Mouse (Mus musculus) granulocyte monocyte progenitor cell, adult 5-6 weeks (primary cell): ENCODE measurements at regions not wholly inside any gene's neighbourhood (a gene's known extent, or its start where the extent isn't known, plus 50 kb on each side); places are given as distances from the start of the nearest gene placed in this dataset.

Experiments used
- ATAC-seq: replicated peaks from 2 replicates; pipeline ENCODE4 v1.8.0; 2016; ENCODE audit warnings: mild to moderate bottlenecking, moderate TSS enrichment, inconsistent platforms; ENCODE audit not compliant: poor library complexity, severe bottlenecking

DNA sequence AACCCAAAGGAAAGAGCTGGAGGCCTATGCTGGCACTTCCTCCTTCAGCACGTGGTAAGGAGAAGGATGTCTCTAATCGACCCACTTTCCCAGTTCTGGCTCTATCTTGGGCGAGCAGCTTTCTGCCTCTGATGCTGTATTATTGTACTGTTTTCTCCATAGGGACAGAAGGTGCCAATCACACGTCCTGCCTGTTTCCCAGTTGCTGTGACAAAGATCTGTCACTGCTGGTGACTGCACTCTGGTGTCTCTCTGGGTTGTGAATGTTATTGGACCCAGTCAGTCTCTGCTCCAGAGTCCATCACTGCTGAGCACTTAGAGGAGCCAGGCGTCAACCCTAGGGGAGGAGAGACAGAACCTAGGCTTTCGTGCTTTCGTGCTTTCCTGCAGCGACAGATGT, 216.0 kb downstream of the Hs3st3b1 start:
- no peak for ATAC-seq

DNA sequence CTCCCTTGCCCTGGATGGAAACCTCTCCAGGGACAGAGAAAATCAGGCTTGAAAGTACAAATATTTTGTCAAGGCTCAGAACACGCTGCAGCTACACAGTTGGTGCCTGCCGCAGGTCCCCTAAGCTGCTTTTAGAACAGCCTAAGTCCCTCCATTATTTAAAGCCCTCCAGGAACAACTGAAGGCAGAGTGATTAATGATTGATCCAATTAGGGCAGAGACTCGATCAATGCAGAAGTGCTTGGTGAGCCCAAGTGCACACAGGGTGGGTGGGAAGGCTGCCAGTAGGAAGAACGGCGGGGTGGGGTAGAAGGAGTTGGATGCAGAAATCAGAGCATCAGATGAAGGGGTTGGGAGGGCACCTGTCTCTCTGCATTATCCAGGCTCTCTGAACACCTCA, 215.0 kb downstream of the Hs3st3b1 start:
- no peak for ATAC-seq

DNA sequence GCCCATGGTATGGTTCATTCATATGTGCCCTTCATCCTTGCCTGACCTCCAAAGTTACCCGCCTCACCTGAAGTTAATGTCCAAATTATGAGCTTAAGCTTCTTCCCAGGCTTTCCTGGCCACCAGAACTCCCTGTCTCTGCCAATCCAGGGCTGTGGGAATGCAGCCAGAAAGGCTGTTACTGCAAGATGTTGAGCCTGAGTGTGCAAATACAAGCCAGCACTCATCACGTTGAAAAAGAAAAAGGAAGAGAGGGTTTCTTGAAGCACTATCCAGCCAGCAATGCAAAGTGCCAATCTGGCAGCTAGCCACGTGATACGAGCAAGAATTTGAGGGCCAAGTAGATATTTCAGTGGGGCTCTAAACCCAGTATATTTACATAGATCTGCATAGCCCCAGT, 213.7 kb downstream of the Hs3st3b1 start:
- ATAC-seq = no peak

DNA sequence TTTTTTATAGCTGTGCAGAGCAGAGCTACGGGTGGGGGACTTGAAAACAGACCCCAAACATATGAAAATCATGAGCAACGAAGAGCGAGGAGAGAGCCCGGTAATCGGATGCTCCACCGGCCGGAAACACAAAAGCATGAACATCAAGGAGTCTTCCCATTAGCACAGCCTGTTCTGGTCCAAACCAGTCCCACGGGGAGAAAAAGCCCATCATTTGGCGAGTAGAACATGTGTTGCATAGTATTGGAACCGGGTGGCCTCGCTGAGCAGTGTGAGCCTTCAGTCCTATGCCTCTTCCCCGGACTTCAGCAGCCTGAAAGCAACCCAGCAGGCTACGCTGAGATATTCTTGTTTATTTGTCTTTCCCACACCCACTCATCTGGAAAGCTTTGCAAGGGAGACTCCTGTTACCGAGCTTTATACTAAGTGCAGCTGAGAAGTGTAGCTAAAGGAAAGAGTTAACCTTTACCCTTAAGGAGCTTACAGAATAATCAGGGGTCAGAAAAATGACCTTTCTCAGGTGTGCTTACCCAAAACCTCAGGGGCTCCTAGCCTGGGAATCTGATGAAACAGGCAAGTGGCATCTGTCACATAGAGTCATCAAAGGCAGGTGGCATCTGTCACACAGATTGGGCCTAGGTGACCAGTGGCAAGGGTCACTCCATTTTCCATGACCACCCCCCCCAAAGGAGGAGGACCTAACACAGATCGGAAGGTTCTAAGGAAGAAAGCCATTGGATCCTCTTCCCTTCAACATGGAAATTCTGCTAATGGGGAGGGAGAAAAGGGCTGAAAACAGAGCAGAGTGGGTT, 209.8 kb downstream of the Hs3st3b1 start:
- ATAC-seq = no peak

DNA sequence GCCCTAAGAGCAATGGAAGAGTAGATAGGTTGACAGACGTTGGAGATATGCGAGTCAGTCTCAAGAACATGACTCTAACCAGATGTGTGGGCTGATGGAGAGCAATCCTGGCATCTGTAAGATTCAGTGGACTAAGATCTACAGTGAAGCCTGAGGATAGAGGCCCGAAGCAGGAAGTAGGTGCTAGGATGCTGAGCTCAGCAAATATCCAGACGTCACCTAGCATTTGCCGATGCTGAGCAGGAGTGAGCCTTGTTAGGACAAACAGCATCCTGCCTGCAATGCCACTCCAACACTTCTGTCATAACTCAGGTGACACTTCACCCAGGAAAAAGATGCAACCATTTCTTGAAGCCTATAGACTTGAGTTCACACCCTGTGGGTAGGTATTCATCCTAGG, 199.8 kb downstream of the Hs3st3b1 start:
- no peak for ATAC-seq

DNA sequence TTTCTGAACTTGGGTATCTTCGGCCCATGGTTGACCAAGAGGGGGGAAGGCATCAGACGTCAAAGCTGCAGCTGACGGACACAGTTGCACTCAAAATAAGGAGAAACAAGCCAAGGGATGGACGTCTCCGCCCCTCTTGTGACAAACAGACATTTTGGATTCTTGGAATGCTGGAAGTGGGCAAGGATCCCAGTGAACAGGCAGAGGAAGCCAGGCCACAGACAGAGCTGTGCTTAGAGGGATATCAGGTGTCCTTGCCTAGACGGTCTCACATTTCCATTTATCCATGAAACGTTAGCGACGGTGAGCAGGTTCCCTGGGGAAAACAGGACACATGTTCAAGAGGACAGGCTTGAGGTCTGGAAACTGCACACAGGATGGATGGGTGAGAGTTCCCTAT, 191.2 kb downstream of the Hs3st3b1 start:
- ATAC-seq = no peak

DNA sequence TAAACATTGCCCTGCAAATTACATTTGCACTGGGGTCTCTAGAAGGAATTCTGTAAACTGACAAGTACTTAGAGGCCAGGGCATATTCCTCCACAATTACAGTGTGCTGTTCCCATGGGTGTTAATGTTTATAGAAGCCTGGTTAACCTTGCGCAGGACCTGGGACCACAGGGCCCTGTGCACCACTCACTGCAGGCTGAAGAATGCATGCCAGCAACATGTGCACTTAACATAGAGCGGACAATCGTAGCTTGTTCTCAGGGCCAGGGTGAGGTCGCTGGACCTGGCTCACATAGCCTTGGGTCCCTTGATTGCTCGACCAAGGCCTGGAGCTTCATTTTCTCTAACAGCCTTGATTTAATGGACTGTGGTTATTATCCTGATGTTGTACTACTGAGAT, 168.8 kb downstream of the Hs3st3b1 start:
- no peak for ATAC-seq

DNA sequence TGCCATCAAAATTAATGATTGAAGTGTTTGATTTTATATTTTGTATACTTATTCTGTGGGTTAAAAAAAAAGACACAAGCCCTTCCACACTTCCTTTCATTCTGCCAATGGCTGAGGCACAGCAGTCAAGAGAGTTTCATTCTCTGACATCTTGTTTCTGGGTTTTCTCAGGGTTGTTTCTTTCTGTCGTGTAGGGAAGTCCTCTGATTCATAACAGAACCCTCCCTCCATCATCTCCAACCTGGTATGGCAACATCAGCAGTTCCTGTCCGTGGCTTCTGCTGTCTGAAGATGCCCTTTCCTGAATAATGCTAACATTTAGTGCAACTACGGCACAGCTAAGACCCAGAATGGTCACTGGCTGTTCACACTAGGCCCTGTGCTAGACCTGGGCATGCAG, 167.3 kb downstream of the Hs3st3b1 start:
- ATAC-seq = no peak

DNA sequence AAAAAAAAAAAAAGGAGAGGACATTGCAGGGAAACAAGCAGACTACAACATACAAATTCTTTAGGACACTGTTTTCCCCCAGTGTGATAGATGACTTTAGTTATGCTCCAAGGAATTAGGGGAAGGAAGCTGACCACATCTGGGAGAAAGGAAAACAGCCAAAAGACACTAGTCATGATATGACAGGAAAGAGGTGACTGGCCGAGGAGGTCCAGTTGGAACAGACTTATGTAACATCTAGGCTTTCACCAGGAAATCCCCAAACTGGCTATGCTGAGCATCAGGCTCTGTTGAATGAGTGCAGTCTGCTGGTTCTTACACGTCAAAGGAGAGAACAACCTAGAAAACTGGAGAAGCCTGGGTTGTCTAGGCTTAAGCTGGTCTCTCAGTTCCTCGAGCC, 163.8 kb downstream of the Hs3st3b1 start:
- ATAC-seq = no peak

DNA sequence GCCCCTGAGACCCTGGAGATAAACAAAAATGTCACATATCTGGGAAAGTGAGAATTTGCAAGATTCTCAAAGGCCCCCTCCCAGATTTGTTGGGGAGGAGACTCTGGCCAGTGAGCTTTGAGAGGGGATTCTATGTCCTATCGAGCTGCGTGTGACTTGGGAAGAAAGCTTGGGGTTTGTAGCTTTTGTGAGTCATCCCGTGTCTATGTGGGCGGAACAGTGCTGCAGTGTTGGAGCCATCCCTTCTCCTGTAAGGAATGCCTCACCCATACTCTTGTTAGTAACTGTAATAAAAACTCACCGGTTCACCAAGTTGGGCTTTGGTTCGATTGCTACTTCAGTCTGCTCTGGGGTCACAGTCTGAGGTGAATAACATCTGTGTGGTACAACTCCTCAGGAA, 160.5 kb downstream of the Hs3st3b1 start:
- ATAC-seq = no peak

DNA sequence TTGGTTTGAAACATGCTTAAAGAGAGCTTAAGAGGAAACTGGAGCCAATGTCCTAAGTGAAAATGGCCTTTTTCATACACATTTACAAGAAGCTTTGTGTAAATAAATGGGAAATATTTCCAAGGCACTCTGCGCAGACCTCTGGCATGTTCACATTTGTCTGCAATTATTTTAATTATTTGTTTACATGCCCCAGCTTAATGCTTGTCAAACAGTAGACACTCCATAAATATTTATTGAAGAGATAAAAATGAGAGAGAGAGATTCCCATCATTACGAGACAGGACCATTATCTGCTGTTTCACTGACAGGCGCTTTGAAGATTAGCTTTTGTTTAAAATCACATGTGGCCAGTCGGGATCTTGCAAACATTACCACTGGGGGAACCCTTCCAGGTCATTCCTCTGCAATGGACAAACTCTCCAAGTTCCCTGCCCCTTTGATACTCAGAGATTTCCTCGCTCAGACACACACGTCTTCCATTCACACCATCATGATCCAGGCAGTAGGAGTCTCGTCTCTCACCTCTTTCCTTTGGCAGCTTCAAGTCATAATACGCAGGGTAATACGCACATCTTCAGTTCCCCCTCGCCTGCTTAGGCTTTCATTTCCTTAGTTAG, 154.3 kb downstream of the Hs3st3b1 start:
- no peak for ATAC-seq

DNA sequence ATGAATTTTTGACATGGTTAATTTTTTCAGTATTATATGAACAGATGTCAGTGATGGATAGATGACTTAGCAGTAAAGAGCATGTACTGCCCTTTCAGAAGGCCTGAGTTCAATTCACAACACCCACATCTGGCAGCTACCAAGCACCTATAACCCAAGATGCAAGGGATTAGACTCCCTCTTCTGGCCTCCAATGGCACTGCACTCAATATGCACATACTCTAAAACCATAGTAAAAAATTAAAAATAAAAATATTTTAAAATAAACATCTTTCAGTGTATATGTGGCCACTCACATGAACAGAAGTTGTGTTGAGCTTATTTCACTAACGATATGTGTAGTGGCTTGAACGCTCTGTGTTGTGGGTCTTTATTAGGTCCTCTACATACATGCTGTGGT, 152.4 kb downstream of the Hs3st3b1 start:
- no peak for ATAC-seq

DNA sequence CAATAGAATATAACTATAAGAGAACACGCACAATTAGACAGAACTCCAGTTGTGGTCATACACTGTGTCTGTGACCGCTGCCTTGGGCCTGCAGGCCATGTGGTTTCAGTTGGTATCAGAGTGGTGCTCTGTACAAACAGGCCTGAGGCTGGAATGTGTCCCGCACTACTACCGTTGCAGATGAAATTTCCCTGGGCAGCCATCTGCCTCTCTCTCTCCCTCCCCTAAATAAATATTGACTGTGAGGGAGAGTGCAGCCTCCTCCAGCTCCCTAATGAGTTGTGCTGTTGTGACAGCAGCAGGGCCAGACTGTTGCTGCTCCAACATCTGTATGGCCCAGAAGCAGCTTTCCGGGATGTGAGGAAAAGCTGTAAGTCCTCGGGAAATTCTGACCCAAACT, 146.7 kb downstream of the Hs3st3b1 start:
- no peak for ATAC-seq

DNA sequence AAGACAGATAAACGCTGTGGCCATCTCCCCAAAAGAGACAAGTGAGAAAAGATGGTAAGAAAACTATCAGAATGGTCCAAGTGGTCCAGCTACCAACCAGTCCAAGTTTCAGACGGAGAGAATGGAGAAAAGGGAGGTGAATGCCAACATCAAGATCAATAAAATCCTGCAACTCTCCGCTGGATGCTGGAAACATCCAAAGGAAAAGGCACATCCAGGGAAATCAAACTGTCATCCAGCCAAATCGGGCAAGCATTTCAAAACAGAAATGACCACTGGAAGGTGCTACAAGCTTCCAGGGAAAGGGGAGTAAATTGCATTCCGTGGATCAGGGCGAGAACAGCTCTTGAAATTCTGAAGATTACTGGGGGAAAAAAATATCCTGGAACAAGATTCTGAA, 142.7 kb downstream of the Hs3st3b1 start:
- ATAC-seq = no peak

DNA sequence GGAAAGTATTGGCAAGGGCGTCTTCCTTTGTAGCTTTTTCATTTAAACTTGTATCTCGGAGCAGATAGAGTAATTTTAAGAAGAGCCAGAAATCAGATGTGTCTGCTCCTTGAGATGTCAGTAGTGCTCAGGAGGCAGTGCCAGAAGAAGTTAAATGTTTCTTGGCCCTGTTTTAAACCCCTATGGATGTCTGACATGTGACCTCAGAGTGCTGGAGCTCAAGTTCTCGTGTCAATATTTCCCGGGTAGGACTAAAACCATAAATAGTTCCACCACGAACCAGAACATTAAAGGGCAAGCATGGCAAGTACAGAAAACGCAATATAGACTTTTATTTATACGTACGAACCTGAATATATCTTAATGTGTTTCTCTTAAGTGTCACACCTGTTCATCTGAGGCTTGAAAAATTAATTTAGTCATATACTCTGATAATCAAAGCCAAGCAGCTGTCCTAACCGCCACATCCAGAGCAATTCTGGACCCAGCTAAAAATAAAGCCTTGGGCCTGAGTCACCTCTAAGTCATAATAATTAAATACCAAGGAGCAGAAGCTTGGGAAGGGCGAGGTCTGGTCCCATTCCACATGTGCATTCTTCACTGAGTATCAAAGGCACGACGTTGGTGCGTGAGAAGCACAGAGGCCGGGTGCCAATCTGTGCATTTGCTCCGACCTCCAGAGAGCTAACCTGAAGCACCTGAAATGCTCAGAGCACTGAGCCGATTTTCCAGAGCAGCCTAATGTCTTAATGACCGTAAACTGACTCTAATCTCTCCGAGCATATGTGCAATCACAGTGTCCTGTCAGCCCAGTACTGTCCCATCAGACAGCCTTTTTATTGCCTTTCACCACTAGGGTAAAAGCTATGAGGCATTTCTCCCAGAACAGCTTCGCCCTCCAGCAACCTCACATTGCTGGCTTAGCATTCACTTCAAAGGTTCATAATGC, 139.8 kb downstream of the Hs3st3b1 start:
- no peak for ATAC-seq

DNA sequence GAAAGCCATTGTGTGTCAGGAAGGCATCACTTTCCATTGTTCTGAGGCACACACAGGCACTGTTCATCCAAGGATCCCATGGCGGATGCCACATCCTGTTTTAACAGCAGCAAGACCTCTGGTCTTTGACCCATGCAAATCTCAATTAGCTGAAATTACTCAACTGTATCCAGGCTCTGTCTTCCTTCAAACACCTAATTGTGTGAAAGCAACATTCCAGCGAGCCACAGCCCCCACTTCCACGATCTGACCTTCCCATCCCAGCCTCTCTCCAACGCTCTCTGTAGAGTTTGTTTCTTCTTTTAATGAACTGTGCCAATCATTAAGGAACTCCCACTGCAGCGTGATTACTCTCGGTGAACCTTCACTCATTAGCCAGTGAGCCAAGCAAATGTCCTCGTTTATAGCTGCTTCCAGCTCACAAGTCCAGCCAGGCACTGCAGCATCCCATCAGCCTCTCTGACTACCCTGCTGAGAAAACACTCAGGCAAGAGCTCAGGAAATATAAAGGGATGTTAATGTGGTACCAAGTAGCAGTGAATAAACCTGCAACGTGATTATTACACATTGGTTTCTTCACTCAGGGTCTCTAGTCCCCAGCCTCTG, 136.7 kb downstream of the Hs3st3b1 start:
- ATAC-seq = no peak

DNA sequence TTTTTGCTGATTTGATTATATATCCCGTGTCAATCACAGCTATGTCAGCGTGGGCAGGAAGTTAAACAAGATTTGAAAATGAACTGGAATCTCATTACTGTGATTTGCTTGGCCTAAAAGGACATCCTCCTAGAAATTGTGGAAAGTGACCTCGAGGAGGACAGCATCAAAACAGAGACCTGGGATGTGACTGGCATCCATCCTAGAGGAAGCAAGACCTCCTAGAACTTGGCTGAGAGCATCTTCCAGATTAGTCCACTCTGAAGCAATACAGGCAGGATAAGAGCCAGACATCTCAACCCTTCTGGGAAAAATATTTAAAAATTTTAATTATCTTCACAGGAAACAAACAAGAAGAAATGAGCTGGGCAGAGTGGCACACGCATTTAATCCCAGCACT, 136.1 kb downstream of the Hs3st3b1 start:
- no peak for ATAC-seq

DNA sequence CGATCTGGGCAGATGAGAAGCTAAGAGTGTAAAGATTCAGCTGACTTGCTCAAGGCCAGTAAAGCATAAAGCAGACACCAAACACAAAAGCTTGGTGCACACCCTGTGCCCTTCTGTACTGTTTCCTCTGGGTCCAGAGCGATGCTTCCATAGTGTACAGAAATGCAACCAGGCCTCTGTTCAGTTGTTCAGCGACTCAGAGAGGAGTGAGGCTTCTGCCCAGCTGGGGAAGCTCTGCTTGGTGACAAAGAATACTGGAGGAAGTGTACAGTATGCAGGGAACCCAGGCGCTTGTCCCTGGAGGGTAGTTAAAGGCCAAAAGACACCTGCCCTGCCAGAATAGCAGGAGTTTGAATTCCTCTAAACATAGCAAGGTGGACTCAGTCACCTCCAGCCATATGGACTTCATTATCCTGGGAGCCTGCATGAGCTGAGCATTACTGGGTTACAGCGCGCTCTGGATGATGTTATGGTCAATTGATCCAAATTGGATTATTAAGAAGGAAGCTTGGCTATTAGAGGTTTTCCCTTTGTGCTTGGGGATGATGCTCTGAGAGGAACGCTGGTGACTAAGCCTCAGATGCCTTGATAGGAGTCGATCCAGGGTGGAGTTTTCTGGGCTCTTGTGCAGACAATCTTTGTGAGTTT, 132.5 kb downstream of the Hs3st3b1 start:
- ATAC-seq = no peak

DNA sequence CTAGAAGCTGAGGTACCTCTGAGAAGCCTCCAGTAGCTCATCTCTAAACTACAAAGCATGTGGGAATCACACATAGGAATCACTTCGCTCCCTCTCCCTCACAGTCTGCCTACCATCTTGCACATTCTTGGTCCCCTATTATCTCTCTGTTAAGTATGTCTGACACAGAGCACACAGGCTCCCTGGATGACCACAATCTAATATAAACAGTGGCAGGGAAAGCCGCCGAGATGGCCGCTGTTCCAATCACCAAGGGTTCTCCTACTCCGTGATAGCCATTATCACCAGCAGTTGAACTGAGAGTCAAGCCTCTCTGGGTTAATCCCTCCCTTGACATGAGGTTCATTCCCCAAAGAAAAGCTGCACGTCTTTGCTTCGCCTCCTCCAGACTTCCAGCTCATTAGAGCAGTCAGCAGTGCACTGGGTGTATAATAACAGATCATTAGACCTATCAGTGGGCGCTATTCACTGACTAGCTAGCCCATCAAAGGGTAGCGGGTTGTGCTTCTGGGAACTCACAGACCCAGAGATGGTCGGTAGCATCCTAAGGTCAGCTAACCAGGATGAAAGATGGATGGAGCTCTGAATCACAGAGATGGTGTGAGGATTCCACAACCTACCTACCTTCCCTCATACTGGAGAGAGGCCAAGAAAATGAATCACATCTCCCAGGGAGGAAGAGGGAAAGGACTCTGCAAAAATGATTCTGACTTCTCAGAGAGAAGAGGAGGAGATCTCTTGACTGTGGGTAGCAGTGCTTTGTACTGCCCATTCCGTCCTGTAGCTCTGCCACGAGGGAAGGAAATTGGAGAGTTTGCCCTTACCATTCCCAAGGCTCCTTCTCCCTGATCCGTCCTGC, 130.9 kb downstream of the Hs3st3b1 start:
- no peak for ATAC-seq
